Mouse (Mus musculus): ENCODE data around the gene Vmn2r92. TPM values are rescaled to one million over a fixed set of nuclear protein-coding genes. Genes with fewer than 3 reads are reported as not detected.

The Vmn2r92 gene
- polyA plus RNA-seq (2012; rRNA removed), result not detected in 2 replicates

GRCm38 (mm10) chr17:18151587-18151986 is at the start of gene Vmn2r92:
Vmn2r92 (plus strand) TSS chr17:18151887.

Other genes with a start within 250 kb of the Vmn2r92 start
- gene Fpr-rs4, start 130.2 kb upstream of the Vmn2r92 start, polyA plus RNA-seq (2012; rRNA removed), result not detected in 2 replicates
- gene Vmn2r124, start 102.5 kb upstream of the Vmn2r92 start, polyA plus RNA-seq (2012; rRNA removed), result not detected in 2 replicates
- not detected in 2 replicates for gene Vmn2r91, start 66.9 kb upstream of the Vmn2r92 start, polyA plus RNA-seq (2012; rRNA removed)
- gene Vmn2r94, start 125.9 kb downstream of the Vmn2r92 start, polyA plus RNA-seq (2012; rRNA removed), result not detected in 2 replicates
- gene Vmn2r93, start 146.2 kb downstream of the Vmn2r92 start, polyA plus RNA-seq (2012; rRNA removed), result not detected in 2 replicates

All from liver, embryonic 14 days (tissue).